Mouse (Mus musculus) c-Kit-negative CD71-positive TER-119-positive erythroid progenitor cells, embryonic 14.5 days (primary cell): ENCODE data around the gene Nav1.

Experiments
- DNase-seq: peaks from one replicate; pipeline ENCODE4 v3.0.0-alpha.2; 2013; ENCODE audit warnings: low read depth, low spot score

Gene Nav1

DNA sequence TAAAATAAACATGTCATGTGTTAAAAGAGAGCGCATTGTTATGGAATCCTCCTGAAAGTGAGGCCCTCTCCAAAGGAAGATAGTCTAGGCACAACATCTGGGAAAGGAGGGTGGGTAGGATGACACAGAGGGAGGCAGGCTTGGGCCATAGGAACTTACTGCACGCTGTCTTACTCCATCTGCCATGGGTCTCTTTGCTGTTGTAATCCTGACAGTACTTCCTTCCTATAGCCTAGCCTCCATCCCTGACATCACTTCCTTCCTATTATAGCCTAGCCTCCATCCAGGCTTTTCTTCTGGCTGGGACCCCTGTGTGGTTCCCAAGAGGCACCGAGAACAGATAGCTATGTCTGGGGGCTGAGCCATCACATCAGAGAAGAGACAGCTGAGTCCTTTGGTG is 10.2 kb upstream of the Nav1 start:
- no peak for DNase-seq

DNA sequence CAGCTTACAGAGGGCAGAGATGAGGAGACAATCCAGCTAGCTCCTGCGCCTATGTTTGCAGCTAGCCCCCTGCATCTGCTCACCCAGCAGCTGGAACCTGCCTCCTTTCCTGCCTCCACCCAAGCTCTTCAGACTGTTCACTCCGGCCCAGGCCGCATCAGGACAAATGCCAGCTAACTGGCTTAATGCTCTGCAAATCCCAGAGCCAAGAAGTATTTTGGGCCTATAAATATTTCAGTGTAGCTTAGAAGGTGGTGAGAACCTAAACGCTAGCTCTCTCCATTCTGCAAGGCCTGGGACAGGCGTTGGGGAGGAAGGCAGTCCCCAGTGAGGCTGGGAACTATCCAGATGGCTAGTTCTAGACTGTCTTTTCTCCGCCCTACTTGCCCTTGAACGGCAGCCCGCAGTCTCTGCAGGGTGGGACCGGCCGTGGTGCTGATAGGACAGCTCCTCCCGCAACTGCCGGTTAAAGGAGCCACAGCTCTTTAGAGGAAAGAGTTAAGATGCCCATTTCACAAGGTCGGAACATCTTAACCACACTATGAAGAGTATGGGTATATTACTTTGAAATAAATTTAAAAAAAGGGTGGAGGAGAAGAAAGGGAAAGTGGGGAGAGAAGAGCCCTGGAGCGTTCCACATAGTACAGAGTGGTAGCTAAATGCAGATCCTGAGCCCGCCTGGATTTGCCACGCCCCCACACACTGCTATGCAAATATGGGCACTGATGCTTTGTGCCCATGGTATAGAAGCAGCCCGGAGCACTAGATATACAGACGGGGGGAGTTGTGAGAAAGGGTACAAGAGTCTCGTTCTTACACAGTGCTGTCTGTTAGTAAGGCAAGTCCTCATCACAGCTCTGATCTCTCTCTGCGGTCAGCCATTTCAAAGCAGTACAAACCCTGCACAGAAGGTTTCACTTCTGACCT is 8.9 kb upstream of the Nav1 start:
- DNase-seq: no peak

DNA sequence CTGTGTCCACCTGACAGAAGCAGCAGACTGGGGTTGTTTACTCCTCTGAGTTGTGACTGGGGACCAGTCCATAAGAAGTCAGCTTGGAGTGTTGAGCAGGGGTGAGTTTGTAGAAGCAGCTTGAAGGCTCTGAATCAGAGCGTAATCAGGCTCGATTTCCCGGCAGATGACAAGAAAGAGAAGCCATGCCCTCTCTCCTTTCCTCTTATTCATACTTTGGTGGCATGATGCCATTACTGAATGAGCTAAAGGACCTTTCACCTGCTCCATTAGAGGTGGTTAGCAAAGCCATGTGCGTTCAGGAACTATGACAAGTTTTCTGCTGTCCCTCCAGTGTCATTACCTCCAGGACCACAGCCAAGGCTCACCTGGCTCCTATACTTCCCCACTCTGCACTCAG is 2.5 kb upstream of the Nav1 start:
- DNase-seq: no peak

DNA sequence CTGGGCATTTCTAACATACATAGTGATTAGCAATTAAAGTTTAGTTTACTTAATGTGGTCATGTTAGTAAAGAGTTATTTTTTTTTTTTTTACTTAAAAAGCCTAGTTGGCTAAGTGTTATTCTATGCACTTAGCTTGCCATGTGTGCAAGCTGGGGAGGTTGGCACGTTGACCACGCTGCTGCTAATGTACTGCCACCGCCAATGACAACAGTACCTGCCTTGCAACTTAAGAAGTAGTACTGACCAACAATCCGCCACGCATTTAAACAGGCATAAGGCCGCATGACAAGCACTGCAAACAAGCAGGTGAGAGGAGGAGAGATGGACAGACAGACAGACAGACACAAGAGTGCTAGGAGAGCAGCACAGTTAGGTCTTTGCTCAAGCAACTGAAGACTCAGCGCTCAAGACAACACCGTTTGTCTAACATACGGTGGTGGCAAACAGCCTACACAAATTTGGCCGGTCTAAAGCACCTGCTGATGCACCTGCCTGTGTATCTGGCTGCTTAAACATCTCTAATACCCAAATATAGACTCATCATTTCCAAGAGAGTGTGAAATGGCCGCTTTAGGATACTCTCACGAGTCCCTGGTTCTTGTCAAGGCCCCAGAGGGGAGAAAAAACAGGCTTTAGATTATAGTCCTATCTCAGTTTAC is 610 bp downstream of the Nav1 start:
- no peak for DNase-seq

DNA sequence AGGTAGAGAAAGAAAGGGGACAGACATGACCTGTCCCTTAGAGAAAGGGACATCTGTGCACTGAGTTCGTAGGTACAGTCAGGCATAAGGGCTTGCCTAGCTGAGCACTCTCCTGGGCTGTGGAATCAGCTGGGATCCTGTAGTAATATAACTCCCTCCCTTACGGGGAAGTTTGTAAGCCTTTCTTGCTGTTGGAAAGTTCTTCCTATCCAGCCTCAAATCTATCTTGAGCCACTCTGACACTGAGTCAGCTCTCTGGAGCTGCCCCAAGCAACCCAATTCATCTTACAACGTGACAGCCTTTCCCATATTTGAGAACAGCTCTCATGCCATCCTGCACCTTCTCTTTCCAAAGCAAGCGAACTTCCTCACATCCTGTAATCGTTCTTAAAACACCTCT is 1.6 kb downstream of the Nav1 start:
- no peak for DNase-seq

DNA sequence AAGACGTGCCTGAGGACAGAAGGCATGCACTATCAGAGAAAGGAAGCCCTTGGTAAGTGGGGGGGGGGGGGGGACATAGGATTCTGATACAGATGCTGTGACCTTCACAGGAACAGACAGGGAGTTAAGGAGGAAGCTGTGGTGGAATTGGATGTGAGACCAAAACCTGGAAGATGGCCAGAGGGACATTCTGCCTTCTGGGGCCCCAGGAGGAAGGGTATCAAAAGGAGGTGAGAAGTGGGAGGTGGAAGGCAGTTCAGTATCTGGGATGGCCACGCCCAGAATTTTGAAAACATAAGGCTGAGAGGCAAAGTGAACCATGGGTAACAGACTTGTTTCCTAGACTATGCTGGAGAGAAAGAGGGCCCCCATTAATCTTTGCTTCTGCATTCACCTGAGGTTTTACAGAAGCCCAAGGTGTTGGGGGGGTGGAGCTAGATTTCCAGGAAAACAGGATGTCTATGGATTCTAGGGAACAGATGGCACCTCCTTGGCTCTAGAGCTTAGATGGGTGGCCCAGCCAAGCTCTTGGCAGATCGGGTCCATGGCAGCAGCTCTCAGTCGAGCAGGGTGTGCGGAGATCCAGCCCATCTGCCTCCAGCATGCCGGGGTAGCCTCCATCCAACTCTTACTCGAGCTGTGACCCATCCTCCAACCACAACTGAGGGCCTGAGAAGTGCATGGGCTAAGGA is 2.6 kb downstream of the Nav1 start:
- no peak for DNase-seq

DNA sequence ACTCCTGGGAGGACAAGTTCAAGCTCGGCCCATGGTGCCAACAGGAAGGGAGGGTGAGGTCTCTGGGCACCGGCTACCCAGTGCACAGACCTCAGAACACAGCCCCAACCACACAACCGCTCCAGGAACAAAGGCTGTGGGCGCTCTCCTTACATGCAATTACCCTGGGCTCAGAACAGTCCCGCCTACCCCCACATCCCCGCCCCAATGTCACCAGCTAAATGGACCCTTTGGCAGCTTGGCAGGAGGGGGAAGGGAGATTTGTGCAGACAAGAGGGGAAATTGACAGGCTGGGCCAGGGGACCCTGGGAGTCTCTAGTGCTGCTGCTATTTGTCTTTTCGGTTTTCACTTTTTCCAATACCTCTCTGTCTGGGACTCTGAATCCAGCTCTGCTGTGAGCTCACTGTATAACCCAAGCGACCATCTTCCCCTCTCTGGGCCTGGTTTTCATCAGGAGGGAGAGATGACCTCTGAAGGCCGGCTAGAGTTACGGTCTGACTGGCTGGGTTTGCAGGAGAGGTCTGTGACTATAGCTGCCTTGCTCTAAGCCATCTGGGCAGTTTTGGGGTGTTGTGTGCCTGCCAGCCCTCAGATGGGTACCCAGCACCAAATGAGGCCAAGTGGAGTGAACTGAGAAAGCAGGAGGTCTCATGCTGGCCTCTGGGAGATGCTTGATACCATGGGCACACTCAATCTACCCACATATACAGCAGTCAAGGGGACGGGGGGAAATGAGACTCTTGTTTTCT is 3.8 kb downstream of the Nav1 start:
- DNase-seq: no peak

DNA sequence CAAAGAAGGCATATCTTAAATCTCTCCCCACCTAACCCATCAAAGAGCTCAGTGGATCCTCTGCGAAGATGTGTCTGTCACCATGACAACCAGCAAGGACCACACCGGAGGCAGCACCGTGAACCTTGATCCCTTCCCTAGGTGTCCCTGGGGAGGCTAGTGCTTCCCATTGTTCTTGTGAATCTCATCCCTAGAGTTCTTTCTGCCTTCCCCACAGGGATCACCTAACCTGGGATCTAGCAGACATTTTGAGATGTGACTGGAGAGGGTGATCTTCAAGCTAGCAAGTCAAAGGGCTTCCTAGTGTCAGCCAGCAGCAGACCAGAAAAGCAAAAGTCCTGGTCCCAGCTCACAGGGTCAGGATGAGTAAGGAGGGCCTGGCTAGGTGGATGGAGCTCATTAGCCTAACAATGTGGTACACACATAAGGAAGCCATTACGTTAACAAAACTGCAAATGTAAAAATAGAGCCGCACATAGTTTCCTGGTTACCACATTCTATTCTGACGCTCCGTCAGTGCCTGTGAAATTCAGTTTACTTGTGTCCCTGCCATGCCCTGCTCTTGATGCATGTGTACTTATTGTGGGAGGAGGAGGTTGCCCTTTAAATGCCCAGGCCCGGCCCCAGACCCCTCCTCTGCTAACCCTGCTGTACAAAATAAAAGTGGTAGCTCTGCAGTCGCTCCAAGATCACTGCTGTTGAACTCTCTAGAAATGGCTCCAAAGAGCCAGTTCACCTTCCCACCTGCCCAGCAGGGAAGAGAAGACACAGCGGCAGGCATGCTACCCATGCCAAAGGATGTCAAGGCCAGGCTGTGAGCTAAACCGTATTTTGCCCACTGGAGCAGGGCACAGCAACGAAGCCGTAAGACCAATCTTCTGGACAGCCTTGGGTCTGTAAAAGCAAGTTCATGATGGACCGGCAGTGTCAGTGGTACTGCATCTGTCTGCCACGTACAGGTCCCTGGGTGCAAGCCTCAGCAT is 6.8 kb downstream of the Nav1 start:
- DNase-seq: no peak

DNA sequence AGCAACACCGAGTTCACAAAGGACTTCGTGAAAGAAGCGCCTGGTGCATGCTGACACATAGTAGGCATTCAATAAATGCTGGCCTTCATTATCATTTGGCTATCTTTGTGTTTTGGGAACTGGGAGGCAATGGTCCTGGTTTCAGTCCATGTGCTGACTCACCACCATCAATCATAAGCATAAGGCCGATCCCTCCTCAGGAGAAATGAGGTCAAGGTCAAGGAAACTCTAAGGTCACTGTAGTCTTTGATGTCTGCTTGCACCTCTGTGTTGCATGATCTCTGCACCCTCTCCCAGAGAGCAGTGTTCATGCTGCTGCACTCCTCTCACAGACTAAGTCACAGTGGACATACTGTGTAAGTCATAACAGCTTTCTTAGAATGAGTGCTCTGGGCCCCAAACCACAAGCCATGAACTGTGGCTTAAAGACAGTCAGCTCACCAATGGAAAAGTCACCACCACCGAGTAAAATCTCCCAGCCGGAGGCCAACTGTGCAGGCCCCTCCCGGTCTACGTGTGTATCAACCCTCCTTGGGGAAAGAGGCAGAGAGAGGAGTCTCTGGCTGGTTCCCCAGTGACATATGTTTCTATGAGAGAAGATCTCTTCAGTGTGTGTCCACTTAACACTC is 8.7 kb downstream of the Nav1 start:
- no peak for DNase-seq

DNA sequence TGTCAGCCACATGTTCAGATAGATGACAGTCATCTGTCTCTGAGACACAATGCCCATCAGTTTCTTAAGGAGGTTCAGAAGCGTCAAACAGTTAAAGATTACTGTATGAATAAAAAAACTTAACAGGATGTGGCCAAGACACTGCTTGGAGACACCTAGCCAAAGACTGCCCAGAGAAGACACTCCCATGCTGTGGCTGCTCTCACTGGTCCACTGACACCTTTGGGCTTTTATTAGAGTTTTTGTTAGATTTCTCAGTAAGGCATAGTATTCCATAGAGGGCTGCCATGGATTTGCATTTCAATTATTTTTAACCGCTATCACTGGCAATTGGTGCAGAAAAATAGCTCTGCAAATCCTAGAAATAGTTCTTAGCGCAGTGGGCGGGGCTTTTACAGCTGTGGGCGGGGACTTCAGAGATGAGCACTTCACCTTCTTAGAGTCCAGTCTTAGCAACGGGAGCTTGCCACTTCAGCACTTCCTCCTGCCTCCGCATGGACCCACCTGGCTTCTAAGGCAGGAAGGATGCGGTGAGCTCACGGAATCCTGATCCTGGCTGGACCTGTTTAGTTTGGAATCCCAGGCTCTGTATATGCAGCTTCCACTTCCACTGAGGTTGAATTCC is 12.7 kb downstream of the Nav1 start:
- no peak for DNase-seq

DNA sequence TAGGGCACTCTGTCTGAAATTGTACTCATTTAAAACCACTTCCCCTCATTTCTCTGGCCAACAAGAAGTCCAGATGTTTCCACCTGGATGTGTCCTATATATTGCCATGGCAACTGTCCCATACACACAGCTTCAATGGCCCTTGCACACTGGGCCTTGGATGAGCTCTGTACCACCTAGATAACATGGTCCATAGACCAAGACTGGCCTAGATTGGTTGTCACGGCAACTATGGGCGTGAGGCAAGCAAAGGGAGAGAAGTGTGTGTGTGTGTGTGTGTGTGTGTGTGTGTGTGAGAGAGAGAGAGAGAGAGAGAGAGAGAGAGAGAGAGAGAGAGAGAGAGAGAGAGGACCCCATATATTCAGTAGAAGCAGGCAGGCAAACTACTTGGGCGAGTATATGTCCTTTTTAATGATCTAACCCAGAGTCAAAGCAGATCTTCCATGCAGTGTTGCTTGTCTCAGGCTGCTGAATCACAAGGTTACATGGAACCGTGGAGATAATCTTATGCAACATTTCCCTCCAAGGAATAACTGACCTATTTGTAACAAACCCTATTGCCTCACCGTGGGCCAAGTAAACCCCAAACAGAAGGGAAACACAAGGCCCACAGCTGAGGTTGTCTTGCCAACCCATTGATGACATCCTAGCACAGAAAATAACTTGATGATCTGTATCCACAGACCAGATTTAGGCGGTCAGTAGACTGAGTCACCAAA is 13.4 kb downstream of the Nav1 start:
- DNase-seq: no peak

DNA sequence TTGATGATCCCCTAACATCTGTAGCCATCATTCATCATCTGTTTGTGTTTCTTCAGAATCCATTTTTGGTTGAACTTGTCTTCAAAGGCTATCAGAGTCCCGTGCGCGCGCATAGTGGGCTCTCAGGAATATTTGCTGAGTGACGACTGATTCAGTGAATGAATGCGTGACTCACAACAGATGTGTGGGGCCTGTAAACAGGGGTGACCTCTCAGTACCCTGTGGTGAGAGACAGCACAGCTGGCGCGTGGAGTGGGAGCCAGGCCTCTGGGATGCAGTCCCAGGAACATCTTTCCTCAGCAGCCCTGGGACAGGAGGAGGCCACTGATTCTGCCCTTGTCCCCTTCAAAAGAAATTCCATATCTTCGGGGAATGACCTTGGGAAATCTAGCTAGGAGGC is 16.3 kb downstream of the Nav1 start:
- DNase-seq: no peak

DNA sequence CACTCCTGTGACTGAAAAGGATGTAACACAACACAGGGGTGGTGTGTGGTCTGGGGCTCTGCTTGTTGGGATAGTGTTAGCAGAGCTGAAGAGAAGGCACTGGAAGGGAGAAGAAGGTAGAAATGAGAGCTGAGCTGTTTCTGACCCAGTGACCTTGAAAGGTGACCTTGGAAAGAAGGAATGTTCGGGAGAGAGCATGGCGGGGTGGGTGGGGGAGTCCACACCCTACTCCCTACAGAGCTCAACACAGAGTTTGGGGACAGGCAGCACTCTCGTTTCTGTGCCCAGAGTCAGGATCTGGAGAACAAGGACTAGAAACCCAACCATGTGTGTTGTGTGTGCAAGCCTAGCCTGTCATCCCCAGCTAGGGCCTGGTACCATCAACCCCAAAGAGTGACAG is 18.1 kb downstream of the Nav1 start:
- DNase-seq: no peak

DNA sequence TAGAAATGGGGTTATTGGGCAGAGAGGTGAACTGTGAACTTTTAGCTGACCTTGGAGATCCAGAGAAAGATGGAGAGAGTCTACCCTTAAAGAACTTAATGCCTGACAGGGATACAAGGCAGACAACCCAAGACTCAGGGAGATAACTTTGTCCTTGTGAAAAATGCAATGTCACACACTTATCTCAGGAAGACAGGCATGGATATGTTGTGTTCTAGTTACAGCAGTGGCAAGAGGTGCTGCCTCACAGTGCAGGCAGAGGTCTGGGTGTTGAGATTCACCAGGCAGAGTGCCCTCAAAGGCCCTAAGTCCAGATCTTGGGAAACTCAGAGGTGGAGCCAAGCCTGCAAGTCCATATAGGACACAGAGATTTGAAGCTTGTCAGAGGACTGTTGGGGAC is 20.2 kb downstream of the Nav1 start:
- no peak for DNase-seq

DNA sequence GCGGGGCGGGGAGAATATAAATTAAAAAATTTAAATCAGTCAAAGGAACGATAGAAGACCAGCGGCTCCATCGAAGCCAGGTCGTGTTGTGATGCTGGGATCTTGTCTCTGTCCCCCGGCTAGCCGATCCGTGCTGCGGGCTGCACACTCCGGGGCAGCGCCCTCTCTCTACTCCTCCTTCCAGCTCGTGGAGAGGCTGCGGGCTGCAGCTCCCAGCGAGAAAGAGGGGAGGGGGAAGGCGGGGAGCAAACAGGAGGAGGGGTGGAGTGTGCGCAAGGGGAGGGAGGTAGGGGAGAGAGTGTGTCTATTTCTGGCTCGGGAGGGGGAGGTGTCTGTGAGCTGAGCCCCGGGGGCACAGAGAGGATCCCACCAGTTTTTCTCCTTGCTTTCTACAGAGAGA is 21.5 kb downstream of the Nav1 start:
- DNase-seq: no peak

DNA sequence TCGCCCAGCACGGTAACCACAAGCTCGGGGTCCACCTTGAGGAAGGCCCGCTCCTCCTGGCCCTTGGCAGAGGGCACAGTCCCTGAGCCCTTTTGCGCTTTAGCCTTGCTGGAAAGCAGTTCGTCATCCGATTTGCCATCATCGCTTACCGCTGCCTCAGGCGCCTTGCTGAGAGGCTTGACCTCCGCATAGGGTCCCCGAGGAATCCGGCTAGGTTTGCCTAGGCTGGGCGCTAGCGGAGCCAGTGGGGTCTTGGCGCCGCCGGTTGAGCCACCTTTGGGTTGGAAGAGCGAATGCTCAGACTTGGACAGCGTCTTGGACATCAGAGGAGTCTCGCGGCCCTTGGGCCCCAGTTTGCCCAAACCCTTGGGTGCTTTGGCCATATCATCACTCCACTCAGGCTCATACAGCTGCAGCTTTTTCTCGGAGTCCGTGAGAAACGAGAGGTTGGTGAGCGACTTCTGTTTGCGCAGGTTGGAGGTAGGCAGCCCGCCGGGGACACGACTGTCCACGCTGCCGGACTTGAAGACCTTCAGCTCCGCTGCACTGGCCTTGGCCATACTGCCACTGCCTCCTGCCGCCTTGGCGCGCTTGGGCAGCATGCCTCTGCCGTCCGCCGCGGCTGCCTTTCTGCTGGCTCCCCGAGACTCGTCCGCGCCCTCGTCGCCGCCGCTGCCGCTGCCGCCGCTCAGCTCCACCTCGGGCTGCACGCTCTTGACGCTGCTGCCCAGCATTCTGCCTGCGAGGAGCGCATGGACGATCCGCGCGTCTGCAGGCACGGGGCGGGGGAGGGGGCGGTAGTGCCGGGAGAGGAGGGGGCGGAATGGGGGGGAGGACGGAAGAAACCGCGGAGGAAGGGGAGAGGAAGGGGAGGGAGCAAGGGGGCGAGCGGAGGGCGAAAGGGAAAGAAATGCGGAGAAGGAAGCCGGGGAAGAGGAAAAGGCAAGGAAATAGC is 22.2 kb downstream of the Nav1 start:
- DNase-seq: no peak

DNA sequence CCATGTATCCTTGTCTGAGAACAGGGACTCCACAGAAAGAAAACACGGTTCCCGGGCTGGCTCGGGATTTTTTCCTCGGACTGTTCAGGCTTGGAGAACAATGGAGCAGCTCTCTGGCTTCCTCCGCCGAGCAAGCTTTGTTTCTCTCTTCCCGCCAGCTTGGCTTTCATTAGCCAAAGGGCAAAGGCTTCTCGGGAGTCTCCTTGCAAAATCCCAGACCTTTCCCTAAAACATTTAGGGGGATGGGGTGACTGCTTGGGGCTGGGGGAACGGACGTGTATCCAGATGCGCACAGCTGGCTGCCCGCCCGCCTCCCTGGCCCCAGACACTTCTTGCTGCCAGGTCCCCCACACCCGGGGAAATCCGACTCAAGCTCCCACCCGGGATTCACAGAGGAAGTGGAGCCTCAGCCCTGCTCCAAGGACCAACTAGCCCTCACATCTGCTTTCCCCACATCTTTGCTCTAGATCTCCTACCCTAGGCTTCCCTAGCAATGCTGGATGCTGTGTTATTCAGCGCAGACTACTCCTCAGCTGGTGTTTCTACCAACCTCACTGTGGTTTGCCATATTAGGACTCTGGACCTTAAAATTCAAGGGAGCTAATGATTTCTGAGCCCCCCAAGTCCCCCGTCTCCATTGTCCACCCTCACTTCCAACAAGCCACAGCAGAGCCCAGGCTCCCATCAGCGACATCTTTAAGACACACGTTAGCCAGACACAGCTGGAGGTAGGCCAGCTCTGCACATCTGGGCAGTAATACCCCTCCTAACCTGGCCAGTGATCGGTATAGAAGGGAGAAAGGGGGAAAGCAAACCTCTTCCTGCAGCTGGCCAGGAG is 23.2 kb downstream of the Nav1 start:
- DNase-seq: no peak
